Mouse (Mus musculus): ENCODE data around the gene Mlf2. TPM values are rescaled to one million over a fixed set of nuclear protein-coding genes. Genes with fewer than 3 reads are reported as not detected.

Mlf2 gene
- polyA plus RNA-seq, 1 experiment from 2014 or later, result 463 TPM

GRCm38 (mm10) chr6:124898359-124898758 is 32.8 kb upstream of the Mlf2 start:
- ATAC-seq, result no peak
- Histone ChIP-seq H3K27ac (ENCODE audit: low read length) (peak overlapping the region; percentile 7; the same call in 1 of the 2 replicates), H3K4me1 (replicated peaks; ENCODE audit: control insufficient read depth, insufficient read depth, low read length) (peaks cover 2% of the 10 kb centered on the region)

GRCm38 (mm10) chr6:124900056-124900800 is 31.0 kb upstream of the Mlf2 start:
- Histone ChIP-seq H3K4me3 (replicated peaks; ENCODE audit: low read length) (no peak overlapping the region), H3K9ac (replicated peaks; ENCODE audit: low read depth, low read length) (no peak overlapping the region), H3K27me3 (replicated peaks; ENCODE audit: control insufficient read depth, insufficient read depth, low read length) (no peaks in the 10 kb centered on the region), H3K4me1 (replicated peaks; ENCODE audit: control insufficient read depth, insufficient read depth, low read length) (peaks cover 16% of the 10 kb centered on the region), H3K4me2 (ENCODE audit: low read length) (no peak overlapping the region), H3K9me3 (ENCODE audit: control insufficient read depth, low read length) (no peaks in the 10 kb centered on the region), H3K27ac (ENCODE audit: low read length) (no peak overlapping the region), H3K36me3 (ENCODE audit: control insufficient read depth, insufficient read depth) (no peaks in the 10 kb centered on the region)
- no peak for ATAC-seq
- 49% methylated on average over 8 of the region's 8 CpGs for WGBS

More at GRCm38 (mm10) chr6:124898359-124898758, 32.8 kb upstream of the Mlf2 start:
- no peaks in the 10 kb centered on the region for H3K36me3 ChIP-seq (ENCODE audit: control insufficient read depth, insufficient read depth)
- H3K4me2 ChIP-seq (ENCODE audit: low read length), result no peak overlapping the region
- H3K4me3 ChIP-seq (replicated peaks; ENCODE audit: low read length), result no peak overlapping the region
- no peaks in the 10 kb centered on the region for H3K9me3 ChIP-seq (ENCODE audit: control insufficient read depth, low read length)
- WGBS, result 56% methylated on average over 3 of the region's 3 CpGs
- H3K9ac ChIP-seq (replicated peaks; ENCODE audit: low read depth, low read length), result no peak overlapping the region
- no peaks in the 10 kb centered on the region for H3K27me3 ChIP-seq (replicated peaks; ENCODE audit: control insufficient read depth, insufficient read depth, low read length)

DNA sequence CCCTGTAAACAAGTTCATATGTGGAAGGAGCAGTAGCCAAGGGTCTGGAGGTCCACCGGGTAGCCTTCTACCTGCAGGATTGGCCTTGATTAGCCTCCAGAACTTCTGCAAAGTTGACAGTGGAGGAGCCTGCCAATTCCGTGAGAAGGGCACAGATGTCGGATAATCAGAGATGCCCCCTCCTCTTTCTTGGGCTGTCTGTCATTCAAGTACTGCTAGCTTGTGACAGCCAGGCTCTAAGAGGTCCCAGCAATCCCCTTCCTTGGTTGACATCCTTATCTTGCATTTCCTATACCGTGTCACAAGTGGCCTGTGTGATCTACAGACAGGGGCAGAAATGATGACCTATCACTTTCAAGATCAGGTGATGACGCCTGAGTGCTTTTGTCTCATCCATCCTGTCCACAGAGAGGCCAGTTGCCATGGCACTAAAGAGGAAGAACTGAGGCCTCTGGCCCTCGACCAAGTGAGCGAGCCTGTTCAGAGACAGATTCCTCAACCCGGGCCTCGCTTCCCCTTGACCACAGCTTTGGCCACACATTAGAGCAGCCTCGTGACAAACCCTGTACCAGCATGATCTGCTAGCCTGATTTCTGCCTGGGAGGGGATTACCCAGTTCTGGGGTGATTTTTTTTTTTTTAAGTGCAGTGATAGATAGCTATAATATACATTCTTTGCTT is 30.2 kb upstream of the Mlf2 start:
- no peak for ATAC-seq
- 67% methylated on average over 10 of the region's 10 CpGs for WGBS
- Histone ChIP-seq H3K4me3 (replicated peaks; ENCODE audit: low read length) (no peak overlapping the region), H3K36me3 (ENCODE audit: control insufficient read depth, insufficient read depth) (no peaks in the 10 kb centered on the region), H3K4me1 (replicated peaks; ENCODE audit: control insufficient read depth, insufficient read depth, low read length) (peaks cover 19% of the 10 kb centered on the region), H3K9ac (replicated peaks; ENCODE audit: low read depth, low read length) (no peak overlapping the region), H3K27me3 (replicated peaks; ENCODE audit: control insufficient read depth, insufficient read depth, low read length) (no peaks in the 10 kb centered on the region), H3K4me2 (ENCODE audit: low read length) (no peak overlapping the region), H3K27ac (ENCODE audit: low read length) (no peak overlapping the region), H3K9me3 (ENCODE audit: control insufficient read depth, low read length) (no peaks in the 10 kb centered on the region)

DNA sequence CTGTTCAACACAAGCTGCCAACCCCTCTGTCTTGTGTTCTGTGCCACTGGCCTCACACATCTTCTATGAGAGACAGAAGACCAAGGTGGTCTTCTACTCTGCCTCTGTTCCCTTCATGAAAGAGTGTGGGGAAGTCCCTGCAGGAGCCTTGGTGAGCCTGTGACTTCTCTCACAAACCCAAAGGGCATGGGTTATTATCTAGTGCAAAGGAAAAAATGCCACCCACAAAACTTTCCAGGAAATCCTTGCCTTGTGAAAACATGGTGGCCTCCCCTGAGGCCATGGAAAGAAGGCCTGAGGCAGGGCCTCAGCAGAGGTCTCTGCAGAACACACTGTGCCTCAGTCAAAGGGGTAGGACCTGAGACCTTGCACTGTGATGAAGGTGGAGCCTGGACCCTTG is 29.3 kb upstream of the Mlf2 start:
- no peak overlapping the region for H3K27ac ChIP-seq (ENCODE audit: low read length)
- no peak for ATAC-seq
- no peak overlapping the region for H3K4me3 ChIP-seq (replicated peaks; ENCODE audit: low read length)
- no peaks in the 10 kb centered on the region for H3K27me3 ChIP-seq (replicated peaks; ENCODE audit: control insufficient read depth, insufficient read depth, low read length)
- no peaks in the 10 kb centered on the region for H3K9me3 ChIP-seq (ENCODE audit: control insufficient read depth, low read length)
- peaks cover 19% of the 10 kb centered on the region for H3K4me1 ChIP-seq (replicated peaks; ENCODE audit: control insufficient read depth, insufficient read depth, low read length)
- H3K36me3 ChIP-seq (ENCODE audit: control insufficient read depth, insufficient read depth), result no peaks in the 10 kb centered on the region
- no peak overlapping the region for H3K9ac ChIP-seq (replicated peaks; ENCODE audit: low read depth, low read length)
- no peak overlapping the region for H3K4me2 ChIP-seq (ENCODE audit: low read length)

DNA sequence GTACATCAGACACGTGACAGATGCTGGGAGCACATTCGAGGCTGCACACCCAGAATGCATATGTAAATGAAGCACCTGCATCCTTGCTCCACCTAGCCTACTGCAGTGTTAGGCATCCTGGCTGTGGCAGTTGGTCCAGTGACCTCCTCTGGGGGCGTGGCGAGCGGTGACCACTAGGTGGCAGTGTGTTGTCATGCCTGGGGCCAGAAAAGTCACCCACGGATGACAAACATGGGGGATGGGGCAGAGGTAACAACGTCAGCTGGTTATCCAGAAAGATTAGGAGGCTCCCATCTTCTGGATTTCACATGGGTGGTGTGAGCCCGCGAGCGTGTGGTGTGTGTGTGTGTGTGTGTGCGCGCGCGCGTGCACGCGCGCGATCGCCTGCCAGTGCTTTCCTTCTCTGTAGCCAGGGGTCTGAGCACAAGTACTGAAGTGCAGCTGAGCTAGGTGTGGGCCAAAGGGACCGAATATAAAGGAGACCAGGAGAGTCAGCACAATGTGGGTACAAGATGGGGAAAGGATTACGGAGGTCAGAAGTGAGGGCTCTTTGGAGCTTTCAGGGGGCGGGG is 27.5 kb upstream of the Mlf2 start:
- WGBS, result 0% methylated on average over 23 of the region's 23 CpGs
- Histone ChIP-seq H3K4me1 (replicated peaks; ENCODE audit: control insufficient read depth, insufficient read depth, low read length) (peaks cover 19% of the 10 kb centered on the region), H3K9me3 (ENCODE audit: control insufficient read depth, low read length) (no peaks in the 10 kb centered on the region), H3K4me3 (replicated peaks; ENCODE audit: low read length) (peak overlapping the region; percentile 48), H3K27ac (ENCODE audit: low read length) (peak overlapping the region; percentile 100), H3K4me2 (ENCODE audit: low read length) (peak overlapping the region; percentile 83), H3K9ac (replicated peaks; ENCODE audit: low read depth, low read length) (peak overlapping the region; percentile 69), H3K36me3 (ENCODE audit: control insufficient read depth, insufficient read depth) (no peaks in the 10 kb centered on the region), H3K27me3 (replicated peaks; ENCODE audit: control insufficient read depth, insufficient read depth, low read length) (no peaks in the 10 kb centered on the region)
- peak; percentile 75 for ATAC-seq

- ATAC-seq, result peak; percentile 86
Observed at GRCm38 (mm10) chr6:124904161-124904981, 26.8 kb upstream of the Mlf2 start.

DNA sequence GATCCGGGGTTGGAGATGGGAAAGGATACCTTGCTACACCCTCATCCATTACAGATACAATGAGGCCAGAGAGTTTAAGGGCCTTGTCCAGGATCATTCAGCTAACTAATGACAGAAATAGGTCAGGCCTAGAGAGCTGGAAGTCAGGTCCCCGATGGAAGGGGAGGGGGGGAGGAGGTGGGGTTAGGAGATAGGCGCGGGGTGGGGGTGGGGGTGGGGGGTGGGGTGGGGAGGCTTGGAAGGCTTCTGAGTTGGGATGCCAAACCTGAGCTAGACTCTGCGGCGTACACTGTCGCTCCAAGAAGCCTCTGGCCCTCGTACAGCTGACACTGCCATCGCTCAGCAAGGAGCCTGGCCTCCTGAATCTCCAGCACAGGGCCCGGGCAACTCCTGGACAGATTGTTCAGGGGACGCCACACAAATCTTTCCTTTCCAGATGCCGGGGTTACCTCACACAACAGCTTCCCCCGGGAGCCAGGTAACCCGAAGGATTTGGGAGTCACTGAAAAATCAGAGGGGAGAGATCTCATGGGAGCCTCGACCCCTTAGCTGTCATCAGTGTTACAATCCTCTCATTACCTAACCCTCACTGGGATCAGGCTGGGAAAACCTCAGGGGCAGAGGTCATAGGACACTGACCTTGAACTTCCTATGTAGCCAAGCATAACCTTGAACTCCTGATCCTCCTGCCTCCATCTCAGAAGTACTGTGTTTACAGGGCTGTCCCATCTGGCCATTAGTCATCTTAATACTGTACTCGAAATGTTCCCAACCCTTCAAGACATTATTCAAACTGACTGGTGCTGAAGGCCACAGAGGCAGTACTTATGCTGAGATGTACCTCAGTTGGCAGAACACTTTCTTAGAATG is 26.0 kb upstream of the Mlf2 start:
- peak overlapping the region; percentile 100 for H3K27ac ChIP-seq (ENCODE audit: low read length)
- peaks cover 25% of the 10 kb centered on the region for H3K4me1 ChIP-seq (replicated peaks; ENCODE audit: control insufficient read depth, insufficient read depth, low read length)
- H3K9me3 ChIP-seq (ENCODE audit: control insufficient read depth, low read length), result no peaks in the 10 kb centered on the region
- H3K27me3 ChIP-seq (replicated peaks; ENCODE audit: control insufficient read depth, insufficient read depth, low read length), result no peaks in the 10 kb centered on the region
- H3K36me3 ChIP-seq (ENCODE audit: control insufficient read depth, insufficient read depth), result no peaks in the 10 kb centered on the region
- H3K4me3 ChIP-seq (replicated peaks; ENCODE audit: low read length), result peak overlapping the region; percentile 48
- peak overlapping the region; percentile 83 for H3K4me2 ChIP-seq (ENCODE audit: low read length)
- H3K9ac ChIP-seq (replicated peaks; ENCODE audit: low read depth, low read length), result peak overlapping the region; percentile 69
- ATAC-seq, result no peak
- WGBS, result 26% methylated on average over 16 of the region's 16 CpGs

More at GRCm38 (mm10) chr6:124904161-124904981, 26.8 kb upstream of the Mlf2 start:
- WGBS, result 4% methylated on average over 24 of the region's 24 CpGs
- Histone ChIP-seq H3K27ac (ENCODE audit: low read length) (peak overlapping the region; percentile 100), H3K9ac (replicated peaks; ENCODE audit: low read depth, low read length) (peak overlapping the region; percentile 69), H3K9me3 (ENCODE audit: control insufficient read depth, low read length) (no peaks in the 10 kb centered on the region), H3K27me3 (replicated peaks; ENCODE audit: control insufficient read depth, insufficient read depth, low read length) (no peaks in the 10 kb centered on the region), H3K36me3 (ENCODE audit: control insufficient read depth, insufficient read depth) (no peaks in the 10 kb centered on the region), H3K4me1 (replicated peaks; ENCODE audit: control insufficient read depth, insufficient read depth, low read length) (peaks cover 19% of the 10 kb centered on the region), H3K4me2 (ENCODE audit: low read length) (peak overlapping the region; percentile 83), H3K4me3 (replicated peaks; ENCODE audit: low read length) (peak overlapping the region; percentile 48)

- no peaks in the 10 kb centered on the region for H3K9me3 ChIP-seq (ENCODE audit: control insufficient read depth, low read length)
Observed at GRCm38 (mm10) chr6:124907767-124908166, 23.4 kb upstream of the Mlf2 start.

More at GRCm38 (mm10) chr6:124907767-124908166, 23.4 kb upstream of the Mlf2 start:
- H3K4me2 ChIP-seq (ENCODE audit: low read length), result no peak overlapping the region
- H3K27ac ChIP-seq (ENCODE audit: low read length), result no peak overlapping the region
- peaks cover 28% of the 10 kb centered on the region for H3K4me1 ChIP-seq (replicated peaks; ENCODE audit: control insufficient read depth, insufficient read depth, low read length)
- H3K4me3 ChIP-seq (replicated peaks; ENCODE audit: low read length), result no peak overlapping the region
- ATAC-seq, result no peak
- WGBS, result 85% methylated on average over 1 of the region's 1 CpGs
- no peaks in the 10 kb centered on the region for H3K36me3 ChIP-seq (ENCODE audit: control insufficient read depth, insufficient read depth)
- no peaks in the 10 kb centered on the region for H3K27me3 ChIP-seq (replicated peaks; ENCODE audit: control insufficient read depth, insufficient read depth, low read length)
- H3K9ac ChIP-seq (replicated peaks; ENCODE audit: low read depth, low read length), result no peak overlapping the region

Data from forebrain, embryonic 16.5 days (tissue).